Mouse (Mus musculus) right cerebral cortex, adult 18-20 months (tissue): ENCODE measurements around the gene Jmjd4.

ENCODE experiments used
- DNase-seq: peaks from one replicate; pipeline ENCODE4 v3.0.0; 2022; ENCODE audit warnings: mixed read lengths

Jmjd4 gene

GRCm38 (mm10) chr11:59449741-59450229 lies at the start of gene Jmjd4:
Gene Jmjd4, plus strand, starts transcription at chr11:59450045.
- DNase-seq, result peak; percentile 93

- DNase-seq, result no peak
Measured at GRCm38 (mm10) chr11:59400876-59401275, 49.0 kb upstream of the Jmjd4 start.

GRCm38 (mm10) chr11:59405761-59406160 lies 44.1 kb upstream of the Jmjd4 start:
- DNase-seq, result no peak

- DNase-seq, result no peak
Measured at GRCm38 (mm10) chr11:59410851-59411250, 39.0 kb upstream of the Jmjd4 start.

- no peak for DNase-seq
Measured at GRCm38 (mm10) chr11:59412058-59412457, 37.8 kb upstream of the Jmjd4 start.

GRCm38 (mm10) chr11:59412999-59413863 lies 36.6 kb upstream of the Jmjd4 start:
- DNase-seq, result peak; percentile 61

GRCm38 (mm10) chr11:59418708-59419107 lies 31.1 kb upstream of the Jmjd4 start:
- no peak for DNase-seq

- DNase-seq, result no peak
Measured at GRCm38 (mm10) chr11:59421436-59421835, 28.4 kb upstream of the Jmjd4 start.

- DNase-seq, result no peak
Measured at GRCm38 (mm10) chr11:59421967-59422366, 27.9 kb upstream of the Jmjd4 start.

- DNase-seq, result no peak
Measured at GRCm38 (mm10) chr11:59423010-59423588, 26.7 kb upstream of the Jmjd4 start.

GRCm38 (mm10) chr11:59425671-59426101 lies 24.2 kb upstream of the Jmjd4 start:
- DNase-seq, result peak; percentile 55

GRCm38 (mm10) chr11:59428057-59428660 lies 21.7 kb upstream of the Jmjd4 start:
- no peak for DNase-seq

GRCm38 (mm10) chr11:59429959-59430358 lies 19.9 kb upstream of the Jmjd4 start:
- no peak for DNase-seq

GRCm38 (mm10) chr11:59432261-59432660 lies 17.6 kb upstream of the Jmjd4 start:
- DNase-seq, result no peak

- no peak for DNase-seq
Measured at GRCm38 (mm10) chr11:59437954-59438353, 11.9 kb upstream of the Jmjd4 start.

- no peak for DNase-seq
Measured at GRCm38 (mm10) chr11:59443102-59443501, 6.7 kb upstream of the Jmjd4 start.

GRCm38 (mm10) chr11:59450230-59450771 lies 456 bp downstream of the Jmjd4 start:
- DNase-seq, result no peak

- no peak for DNase-seq
Measured at GRCm38 (mm10) chr11:59451086-59451485, 1.2 kb downstream of the Jmjd4 start, which contains the start of gene Snap47. Gene Snap47, minus strand, starts transcription at chr11:59451186.

- no peak for DNase-seq
Measured at GRCm38 (mm10) chr11:59456346-59456745, 6.5 kb downstream of the Jmjd4 start.

- no peak for DNase-seq
Measured at GRCm38 (mm10) chr11:59456891-59457290, 7.0 kb downstream of the Jmjd4 start.

GRCm38 (mm10) chr11:59458973-59459372 lies 9.1 kb downstream of the Jmjd4 start:
- DNase-seq, result peak; percentile 24

GRCm38 (mm10) chr11:59460459-59460858 lies 10.6 kb downstream of the Jmjd4 start:
- no peak for DNase-seq
